Mouse (Mus musculus) gastrocnemius, postnatal 10 days (tissue): Measurements from ENCODE around the gene Eef1e1. TPM values are rescaled to one million over a fixed set of nuclear protein-coding genes. Genes with fewer than 3 reads are reported as not detected.
"Not testable (repeated sequence)": the region's sequence is repeated elsewhere in the genome, so short reads cannot be mapped to it uniquely, and the experiment has no call there.

Experiments
- DNase-seq: peaks from one replicate; pipeline ENCODE4 v3.0.0; 2021; ENCODE audit warnings: mixed read lengths
- long read RNA-seq, 2 experiments: library from polyadenylated mRNA; stranded (forward); transcript quantifications; one replicate each; pipeline ENCODE4 v2.0.0; 2021
- total RNA-seq, 2 experiments: library from RNA; stranded (reverse); gene quantifications; 2 replicates each; pipeline ENCODE4 v1.2.3; 2021

The Eef1e1 gene
- 10 to 100 TPM; 16.0 to 17.5 TPM for total RNA-seq
- long read RNA-seq, experiment 1, transcript Eef1e1-201 (4 exons, 2,553 nt): major isoform, 13 of 18 reads
- long read RNA-seq, experiment 1, partial matches to known transcripts: 3 of 18 reads
- long read RNA-seq, experiment 1, other reads (novel, unspliced or antisense): 1 of 18 reads
- long read RNA-seq, experiment 2, transcript Eef1e1-201 (4 exons, 2,553 nt): major isoform, 26 of 28 reads
- long read RNA-seq, experiment 2, partial matches to known transcripts: 0 of 28 reads
- long read RNA-seq, experiment 2, other reads (novel, unspliced or antisense): 1 of 28 reads

- peak; percentile 93 for DNase-seq
Measured at GRCm38 (mm10) chr13:38658528-38659280, at the start of gene Eef1e1. Gene Eef1e1 (minus strand): TSS chr13:38659058.

DNA sequence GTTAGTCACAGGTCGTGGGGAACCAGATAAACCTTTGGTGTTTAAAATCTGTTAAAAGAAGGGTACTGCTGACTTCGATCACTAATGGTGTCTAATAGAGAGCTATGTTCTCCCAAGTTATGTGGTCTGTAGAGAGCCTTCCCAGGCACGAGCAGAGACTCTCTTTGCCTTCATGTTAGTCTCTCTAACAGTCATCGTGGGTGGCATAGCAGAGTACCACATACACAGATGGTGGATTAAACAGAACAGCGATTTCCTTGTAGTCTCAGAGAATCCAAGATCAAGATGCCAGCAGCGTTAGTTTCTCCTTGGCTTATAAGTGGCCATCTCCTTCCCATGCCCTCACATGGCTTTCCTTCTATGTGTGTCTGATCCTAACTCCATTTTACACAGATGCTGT is 32.0 kb upstream of the Eef1e1 start:
- no peak for DNase-seq

DNA sequence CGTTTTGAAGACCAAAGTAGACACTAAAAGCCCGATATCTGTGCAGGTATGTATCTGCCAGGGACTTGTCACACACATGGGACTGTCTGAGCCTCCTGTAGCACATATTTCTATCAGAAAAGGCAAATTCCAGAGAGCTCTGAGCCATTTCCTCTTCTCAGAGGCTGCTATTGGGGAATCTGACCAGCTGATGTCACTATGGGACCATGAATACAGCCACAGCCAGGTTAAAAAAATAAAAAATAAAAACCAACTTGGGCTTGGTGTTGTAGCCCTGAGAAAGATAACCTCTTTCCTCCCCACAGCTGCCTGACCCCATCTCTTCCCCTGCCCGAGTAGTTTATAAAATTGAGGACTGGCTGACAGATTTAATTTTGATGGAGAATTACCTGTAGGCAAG is 31.2 kb upstream of the Eef1e1 start:
- DNase-seq: no peak

GRCm38 (mm10) chr13:38688761-38689160 is 29.9 kb upstream of the Eef1e1 start:
- no peak for DNase-seq

- DNase-seq: no peak
Measured at GRCm38 (mm10) chr13:38672336-38672735, 13.5 kb upstream of the Eef1e1 start.

DNA sequence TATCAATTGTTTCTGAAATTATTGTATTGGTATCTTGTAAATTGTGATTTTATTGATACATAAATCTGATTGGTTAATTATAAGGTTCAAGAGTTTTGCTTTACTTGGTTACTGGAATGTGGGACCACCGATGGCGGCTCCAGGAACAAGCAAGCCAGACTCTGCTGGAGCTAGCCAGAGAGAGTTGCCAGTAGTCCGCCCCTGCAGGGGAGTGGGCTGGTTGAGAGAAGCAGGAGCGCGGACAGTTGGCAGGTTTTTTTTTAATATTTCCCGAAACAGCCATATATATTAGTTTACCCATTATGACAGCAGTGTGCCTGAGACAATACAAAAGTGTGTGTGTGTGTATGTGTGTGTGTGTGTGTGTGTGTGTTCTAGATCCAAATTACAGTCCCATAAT is 12.6 kb upstream of the Eef1e1 start:
- not testable (repeated sequence) for DNase-seq

DNA sequence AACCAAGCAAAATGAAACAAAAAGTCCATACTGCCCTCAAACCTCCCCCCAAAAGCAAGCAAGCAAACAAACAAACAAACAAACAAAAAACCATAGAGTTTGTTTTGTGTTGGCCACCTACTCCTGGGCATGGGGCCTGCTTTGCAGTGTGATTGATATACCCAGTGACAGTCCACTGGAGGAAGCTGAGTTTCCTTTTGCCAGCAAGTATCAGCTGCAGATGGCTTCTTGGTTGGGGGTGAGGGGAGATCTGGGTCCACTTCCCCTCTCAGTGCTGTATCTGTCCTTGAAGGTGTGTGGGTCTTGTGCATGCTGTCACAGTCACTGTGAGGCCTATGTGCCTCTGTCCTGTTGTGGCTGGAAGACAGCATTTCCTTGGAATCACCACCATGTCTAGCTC is 11.2 kb upstream of the Eef1e1 start:
- no peak for DNase-seq

DNA sequence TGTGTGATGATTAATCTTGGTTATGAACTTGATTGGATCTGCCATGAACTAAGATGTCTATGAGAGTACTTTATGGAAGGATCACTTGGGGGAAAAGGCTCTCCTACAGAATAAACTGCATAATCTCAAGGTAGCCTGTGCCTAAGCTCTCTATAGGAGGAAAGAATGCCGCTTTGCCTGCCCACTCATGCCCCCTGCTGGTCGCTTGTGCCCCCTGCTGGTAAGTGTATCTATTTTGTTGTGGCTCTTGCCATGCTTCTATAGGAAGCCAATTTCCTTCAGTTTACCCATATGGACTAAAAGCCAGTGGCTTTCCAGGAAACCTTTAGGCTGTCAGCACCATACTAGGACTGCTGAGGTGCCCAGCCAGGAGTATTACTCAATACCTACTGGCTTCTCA is 9.7 kb upstream of the Eef1e1 start:
- peak; percentile 15 for DNase-seq

DNA sequence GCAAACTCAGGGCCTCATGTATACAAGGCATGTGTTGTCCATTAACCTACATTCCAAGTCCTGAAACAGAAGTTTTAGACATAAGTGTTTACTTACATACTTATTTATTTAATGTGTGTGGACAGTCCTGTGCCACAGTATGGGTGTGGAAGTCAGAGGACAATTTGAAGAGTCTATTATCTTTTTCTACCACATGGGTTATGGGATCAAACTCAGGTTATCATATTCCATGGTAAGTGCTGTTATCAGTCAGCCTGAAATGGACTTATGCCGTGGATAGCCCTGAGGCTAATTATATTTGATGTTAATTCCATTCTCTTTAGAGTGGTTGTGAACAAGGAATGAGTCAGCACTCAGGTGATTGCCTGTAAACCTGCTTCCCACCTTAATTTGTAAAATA is 5.9 kb upstream of the Eef1e1 start:
- no peak for DNase-seq

DNA sequence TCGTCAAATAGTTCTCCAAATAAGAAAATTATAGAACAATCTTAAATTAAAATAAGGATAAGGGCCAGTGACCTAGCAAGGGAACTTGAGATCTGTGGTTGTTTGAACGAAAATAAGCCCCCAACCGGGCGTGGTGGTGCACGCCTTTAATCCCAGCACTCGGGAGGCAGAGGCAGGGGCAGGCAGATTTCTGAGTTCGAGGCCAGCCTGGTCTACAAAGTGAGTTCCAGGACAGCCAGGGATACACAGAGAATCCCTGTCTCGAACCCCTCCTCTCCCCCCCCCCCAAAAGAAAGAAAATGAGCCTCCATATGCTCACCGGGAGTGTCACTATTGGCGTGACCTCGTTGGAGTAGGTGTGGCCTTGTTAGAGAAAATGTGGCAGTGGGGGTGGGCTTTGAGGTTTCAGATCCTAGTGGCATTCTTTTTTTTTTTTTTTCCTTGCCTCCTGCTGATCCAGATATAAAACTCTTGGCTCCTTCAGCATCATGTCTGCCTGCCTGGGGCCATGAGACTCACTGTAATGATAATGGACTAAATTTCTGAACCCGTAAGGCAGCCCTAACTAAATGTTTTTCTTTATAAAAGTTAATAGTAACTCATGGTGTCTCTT is 772 bp upstream of the Eef1e1 start:
- no peak for DNase-seq

- DNase-seq: no peak
Measured at GRCm38 (mm10) chr13:38657865-38658264, 993 bp downstream of the Eef1e1 start.

DNA sequence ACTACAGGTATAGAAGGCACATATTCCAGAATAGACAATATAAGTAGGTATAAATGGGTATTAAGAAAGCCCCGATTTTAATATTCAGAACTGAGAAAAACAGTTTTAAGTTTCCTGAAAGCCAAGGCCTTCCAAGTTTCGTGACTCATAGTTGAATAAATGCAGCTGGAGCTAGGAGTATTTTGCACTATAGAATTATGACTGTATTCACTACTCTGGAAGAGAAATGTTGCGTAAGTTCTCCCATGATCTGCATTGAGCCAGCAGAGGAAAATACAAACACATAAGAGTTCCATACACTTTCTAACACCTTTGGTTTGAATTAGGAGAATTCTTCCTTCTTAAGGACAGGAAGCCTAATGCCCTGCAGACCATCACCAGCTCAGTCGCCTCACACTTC is 8.6 kb downstream of the Eef1e1 start:
- DNase-seq: no peak

GRCm38 (mm10) chr13:38649069-38649468 is 9.8 kb downstream of the Eef1e1 start:
- DNase-seq: no peak

- DNase-seq: no peak
Measured at GRCm38 (mm10) chr13:38641414-38641813, 17.4 kb downstream of the Eef1e1 start.

DNA sequence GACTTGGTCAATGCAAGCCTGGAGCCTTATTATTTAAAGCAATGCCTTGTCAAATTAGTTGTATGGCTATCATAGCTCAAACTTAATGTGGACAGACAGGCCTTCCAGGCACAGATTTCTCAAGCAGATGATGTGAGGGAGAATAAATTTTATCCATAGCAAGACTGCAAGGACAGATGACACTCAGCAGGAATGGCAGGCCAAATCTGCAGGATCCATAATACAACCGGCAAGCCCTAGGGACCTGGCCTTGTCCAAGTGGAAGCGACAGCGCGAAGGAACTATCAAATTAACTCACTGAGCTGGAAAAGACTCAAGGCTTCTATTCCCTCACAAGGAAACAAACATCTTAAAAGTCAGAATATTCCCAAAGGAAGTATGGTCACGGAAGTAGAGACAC is 17.9 kb downstream of the Eef1e1 start:
- no peak for DNase-seq

GRCm38 (mm10) chr13:38638694-38639093 is 20.2 kb downstream of the Eef1e1 start:
- no peak for DNase-seq

DNA sequence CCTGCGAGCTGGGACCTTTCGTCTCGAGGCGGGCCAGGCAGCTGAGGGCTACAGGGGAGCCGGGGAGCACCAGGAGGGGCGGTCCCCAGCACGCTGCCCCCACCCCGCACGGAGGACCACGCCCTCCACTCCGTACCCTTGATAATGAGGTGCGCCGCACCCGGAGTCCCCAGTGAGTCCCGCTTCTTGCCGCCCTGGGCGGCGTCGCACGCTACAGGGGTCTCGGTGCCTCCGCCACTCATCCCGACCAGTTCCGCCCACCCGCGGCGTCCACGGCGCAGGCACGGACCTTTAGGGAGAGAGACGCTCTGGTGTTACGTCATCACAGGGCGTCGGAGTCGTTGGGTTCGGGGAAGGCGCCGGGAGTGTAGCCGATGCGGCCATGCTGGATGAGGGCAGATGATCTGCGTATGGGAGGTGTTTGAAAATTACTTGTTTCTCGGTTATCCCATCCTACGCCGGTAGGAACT is 24.0 kb downstream of the Eef1e1 start, which contains the start of gene Bloc1s5:
Gene Bloc1s5 (minus strand): TSS at position 310 of the 470 bp plus-strand sequence.
- peak; percentile 96 for DNase-seq

- no peak for DNase-seq
Measured at GRCm38 (mm10) chr13:38634256-38634799, 24.5 kb downstream of the Eef1e1 start.

DNA sequence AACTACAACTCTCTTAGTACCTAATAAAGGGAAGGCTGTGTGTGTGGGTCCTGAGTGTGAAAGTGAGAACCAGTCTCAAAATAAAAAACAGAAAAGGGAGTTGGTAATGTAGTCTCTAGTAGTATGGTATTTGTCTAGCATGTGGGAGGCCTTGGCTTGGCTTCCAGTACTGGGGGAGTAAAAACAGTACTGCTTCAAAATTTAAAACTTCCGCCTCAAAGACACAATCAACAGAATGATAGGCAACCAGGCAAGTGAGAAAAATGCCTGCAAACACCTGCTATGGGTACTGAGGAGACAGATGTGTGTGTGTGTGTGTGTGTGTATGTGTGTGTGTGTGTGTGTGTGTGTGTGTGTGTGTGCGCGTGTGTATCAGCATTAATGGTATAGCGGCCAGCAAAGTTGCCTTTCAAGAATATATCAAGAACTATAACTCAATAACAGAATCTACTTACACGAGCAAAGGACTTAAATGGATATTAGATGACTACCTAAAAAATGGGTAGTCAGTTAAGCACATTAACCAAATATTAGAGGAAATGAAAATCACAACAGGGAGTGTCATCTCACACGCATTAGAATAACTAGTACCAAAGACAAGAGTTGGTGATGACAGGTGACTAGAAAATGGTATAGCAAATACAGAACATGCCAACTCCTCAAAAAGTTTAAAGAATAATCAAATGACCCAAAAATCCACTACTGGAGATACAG is 25.4 kb downstream of the Eef1e1 start:
- no peak for DNase-seq

GRCm38 (mm10) chr13:38632556-38632955 is 26.3 kb downstream of the Eef1e1 start:
- DNase-seq: no peak

GRCm38 (mm10) chr13:38626229-38626525 is 32.7 kb downstream of the Eef1e1 start:
- no peak for DNase-seq

- DNase-seq: no peak
Measured at GRCm38 (mm10) chr13:38625492-38626228, 33.2 kb downstream of the Eef1e1 start.
